Mouse (Mus musculus) kidney, adult 2 months (tissue): ENCODE results near the gene Mpst.

Experiments
- CTCF ChIP-seq: fragments of 200-500 bp; conservative IDR thresholded peaks from 2 replicates; pipeline ENCODE4 v1.5.1; 2011; ENCODE audit warnings: low read depth, mild to moderate bottlenecking, control low read depth, low read length, moderate library complexity, mixed read lengths; ENCODE audit not compliant: insufficient read depth, insufficient read length
- POLR2A ChIP-seq: fragments of 200-500 bp; IDR thresholded peaks from one replicate; pipeline ENCODE4 v1.6.1; 2011; ENCODE audit warnings: low read depth, low read length, control low read depth

GRCm38 (mm10) chr15:78462981-78463380 is 56.8 kb downstream of the Mpst start:
- TF ChIP-seq CTCF = no peak
- no peak for TF ChIP-seq POLR2A
